Mouse (Mus musculus): ENCODE measurements around the gene Mycbp2. TPM values are rescaled to one million over a fixed set of nuclear protein-coding genes. Genes with fewer than 3 reads are reported as not detected.

Gene Mycbp2
- polyA plus RNA-seq, 1 experiment from 2014 or later = 60.0 TPM

DNA sequence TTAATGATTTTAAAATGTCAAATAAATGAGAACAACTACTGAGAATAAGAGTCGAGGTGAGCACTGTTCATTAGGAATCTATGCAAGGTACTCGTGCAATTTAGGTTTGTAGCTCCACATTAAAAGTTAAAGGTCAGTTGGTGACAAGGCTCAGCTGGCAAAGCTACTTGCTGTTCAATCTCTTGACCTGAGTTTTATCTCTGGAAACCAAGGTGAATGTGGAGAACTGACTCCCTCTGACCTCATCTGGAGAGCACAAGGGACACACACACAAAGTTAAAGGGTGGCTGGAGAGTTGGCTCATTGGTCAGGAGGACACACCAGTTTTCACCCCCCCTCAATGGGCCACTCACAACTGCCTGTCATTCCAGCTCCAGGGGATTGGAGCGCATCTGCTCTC is 245.4 kb downstream of the Mycbp2 start:
- H3K36me3 ChIP-seq (ENCODE audit: control insufficient read depth, insufficient read depth, low read length) = no peaks in the 10 kb centered on the region
- H3K9ac ChIP-seq (ENCODE audit: low read depth, low read length) = no peak overlapping the region
- WGBS = 79% methylated on average over 3 of the region's 3 CpGs
- no peak overlapping the region for H3K27ac ChIP-seq (ENCODE audit: low read depth, low read length)
- H3K4me2 ChIP-seq (ENCODE audit: low read length) = no peak overlapping the region
- no peaks in the 10 kb centered on the region for H3K9me3 ChIP-seq (ENCODE audit: control insufficient read depth, low read length)
- peaks cover 15% of the 10 kb centered on the region for H3K4me1 ChIP-seq (ENCODE audit: control insufficient read depth, insufficient read depth, low read depth, low read length)
- H3K27me3 ChIP-seq (replicated peaks; ENCODE audit: control insufficient read depth, insufficient read depth, low read length) = no peaks in the 10 kb centered on the region
- ATAC-seq = no peak
- H3K4me3 ChIP-seq (ENCODE audit: low read length) = no peak overlapping the region

DNA sequence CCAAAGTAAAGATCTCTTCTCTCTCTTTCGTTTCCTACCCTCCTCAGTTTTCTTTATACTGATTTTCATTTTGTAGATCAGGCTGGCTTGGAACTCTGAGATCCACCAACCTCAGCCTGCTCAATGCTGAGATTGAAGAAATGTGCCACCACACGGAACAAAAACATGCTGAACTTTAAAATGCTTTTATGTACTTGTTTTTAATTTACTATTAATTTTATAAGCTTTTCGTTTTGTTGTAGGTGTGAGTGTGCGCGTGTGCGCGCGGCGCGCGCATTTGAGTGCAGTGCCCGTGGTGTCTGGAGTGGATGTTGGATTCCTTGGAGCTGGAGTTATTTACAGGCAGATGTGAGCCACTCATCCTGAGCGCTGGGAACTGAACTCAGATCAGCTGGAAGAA is 246.3 kb downstream of the Mycbp2 start:
- Histone ChIP-seq H3K9ac (ENCODE audit: low read depth, low read length) (no peak overlapping the region), H3K27ac (ENCODE audit: low read depth, low read length) (no peak overlapping the region), H3K36me3 (ENCODE audit: control insufficient read depth, insufficient read depth, low read length) (no peaks in the 10 kb centered on the region), H3K4me3 (ENCODE audit: low read length) (no peak overlapping the region), H3K4me1 (ENCODE audit: control insufficient read depth, insufficient read depth, low read depth, low read length) (peaks cover 18% of the 10 kb centered on the region), H3K27me3 (replicated peaks; ENCODE audit: control insufficient read depth, insufficient read depth, low read length) (no peaks in the 10 kb centered on the region), H3K9me3 (ENCODE audit: control insufficient read depth, low read length) (no peaks in the 10 kb centered on the region), H3K4me2 (ENCODE audit: low read length) (no peak overlapping the region; the same call in 1 of the 2 replicates)
- no peak for ATAC-seq
- 84% methylated on average over 13 of the region's 13 CpGs for WGBS

DNA sequence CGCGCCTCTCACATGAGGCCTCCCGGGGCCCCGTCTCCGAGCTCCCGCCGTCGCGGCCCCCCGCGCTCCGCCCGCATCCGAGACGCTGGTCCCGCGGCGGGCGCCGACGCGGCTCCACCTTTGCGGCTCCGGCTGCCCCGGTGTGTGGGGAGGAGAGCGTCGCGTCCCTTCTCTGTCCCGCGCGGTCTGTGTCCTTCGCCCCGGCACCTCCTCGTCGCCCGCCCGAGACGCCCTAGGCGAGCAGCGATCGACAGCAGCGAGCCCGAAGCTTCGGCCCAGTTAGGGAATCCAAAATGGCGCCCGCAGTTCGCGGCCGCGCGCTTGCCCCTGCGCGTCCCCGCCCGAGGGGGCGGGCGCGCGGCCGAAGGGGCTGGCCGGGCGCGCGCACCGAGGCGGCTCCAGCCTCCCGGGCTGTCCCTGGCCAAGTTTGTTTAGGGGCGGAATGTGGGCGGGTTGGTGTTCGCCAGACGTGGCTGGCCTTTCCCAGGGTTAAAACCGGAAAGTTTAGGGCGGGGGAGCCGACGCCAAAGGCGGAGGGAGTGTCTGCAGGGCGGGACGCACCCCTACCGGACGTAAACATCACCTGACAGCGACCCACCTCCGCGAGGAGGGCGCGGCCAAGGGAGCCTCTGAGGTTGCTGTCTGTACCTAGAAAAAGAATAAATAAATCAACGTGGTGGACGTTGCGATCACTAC is 247.2 kb downstream of the Mycbp2 start, which contains the start of gene Fbxl3:
TSS of gene Fbxl3 (minus strand) at position 329 of the 696 bp plus-strand sequence.
- peak; percentile 87 for ATAC-seq
- Histone ChIP-seq H3K4me2 (ENCODE audit: low read length) (peak within 1 kb of the TSS; percentile 81), H3K4me1 (ENCODE audit: control insufficient read depth, insufficient read depth, low read depth, low read length) (peaks cover 18% of the 10 kb centered on the region), H3K9me3 (ENCODE audit: control insufficient read depth, low read length) (no peaks in the 10 kb centered on the region), H3K9ac (ENCODE audit: low read depth, low read length) (peak within 1 kb of the TSS; percentile 88), H3K4me3 (ENCODE audit: low read length) (peak within 1 kb of the TSS; percentile 79), H3K36me3 (ENCODE audit: control insufficient read depth, insufficient read depth, low read length) (peaks cover 3% of the 10 kb centered on the region; the same call in 1 of the 2 replicates), H3K27ac (ENCODE audit: low read depth, low read length) (peak within 1 kb of the TSS; percentile 97), H3K27me3 (replicated peaks; ENCODE audit: control insufficient read depth, insufficient read depth, low read length) (no peaks in the 10 kb centered on the region)
- under 1% methylated on average over 83 of the region's 88 CpGs for WGBS

DNA sequence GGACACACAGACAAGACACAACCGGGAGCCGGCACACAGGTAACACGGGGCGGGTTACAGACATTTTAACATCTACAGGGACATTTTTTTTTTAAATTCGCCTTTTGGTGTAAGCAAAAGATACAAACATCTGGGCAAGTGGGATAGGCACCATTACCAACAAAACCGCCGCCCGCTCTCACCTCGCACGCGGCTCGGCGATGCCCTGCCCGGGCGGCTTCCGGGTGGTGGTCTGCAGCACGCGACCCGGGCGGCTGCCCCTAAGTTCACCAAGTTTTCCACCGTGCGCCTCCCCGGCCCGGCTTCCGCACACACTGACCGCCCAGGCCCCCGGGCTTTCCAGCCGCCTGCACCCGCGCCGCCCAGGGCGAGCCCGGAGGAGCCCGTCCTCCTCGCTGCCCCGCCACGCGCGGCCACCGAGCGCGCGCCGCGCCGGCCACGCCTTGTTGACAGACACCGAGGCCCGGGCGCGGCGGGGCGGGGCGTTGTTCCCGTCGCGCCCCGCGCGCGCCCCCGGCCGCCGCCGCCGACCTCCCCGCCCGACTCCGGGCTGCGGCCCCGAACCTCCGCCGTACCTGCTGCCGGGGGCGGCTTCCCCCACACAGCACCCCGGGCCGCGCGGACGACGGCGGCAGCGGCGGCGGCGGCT is 247.9 kb downstream of the Mycbp2 start:
- Histone ChIP-seq H3K27ac (ENCODE audit: low read depth, low read length) (peak overlapping the region; percentile 97), H3K9me3 (ENCODE audit: control insufficient read depth, low read length) (no peaks in the 10 kb centered on the region), H3K4me1 (ENCODE audit: control insufficient read depth, insufficient read depth, low read depth, low read length) (peaks cover 20% of the 10 kb centered on the region), H3K27me3 (replicated peaks; ENCODE audit: control insufficient read depth, insufficient read depth, low read length) (no peaks in the 10 kb centered on the region), H3K9ac (ENCODE audit: low read depth, low read length) (peak overlapping the region; percentile 88), H3K36me3 (ENCODE audit: control insufficient read depth, insufficient read depth, low read length) (peaks cover 3% of the 10 kb centered on the region; the same call in 1 of the 2 replicates), H3K4me2 (ENCODE audit: low read length) (peak overlapping the region; percentile 81), H3K4me3 (ENCODE audit: low read length) (peak overlapping the region; percentile 79)
- under 1% methylated on average over 61 of the region's 86 CpGs for WGBS
- peak; percentile 86 for ATAC-seq

DNA sequence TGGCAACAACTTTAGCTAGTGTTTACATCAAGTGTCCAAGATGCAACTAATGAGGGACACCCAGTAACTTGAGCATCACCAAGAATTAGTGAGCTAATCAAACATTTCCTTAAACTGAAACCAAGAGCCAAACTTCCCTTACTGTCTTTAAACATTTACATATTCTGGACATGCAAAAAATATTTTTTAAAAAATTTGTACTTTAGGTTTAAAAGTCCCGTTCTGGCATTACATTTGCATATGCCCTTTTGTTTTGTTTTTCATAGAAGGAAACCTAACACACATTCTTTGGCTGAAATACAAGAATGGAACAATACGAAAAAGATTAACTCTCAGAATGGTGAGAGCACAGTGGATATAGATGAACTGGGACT is 248.4 kb downstream of the Mycbp2 start:
- no peaks in the 10 kb centered on the region for H3K9me3 ChIP-seq (ENCODE audit: control insufficient read depth, low read length)
- 0% methylated on average over 2 of the region's 2 CpGs for WGBS
- H3K9ac ChIP-seq (ENCODE audit: low read depth, low read length) = peak overlapping the region; percentile 88
- H3K27ac ChIP-seq (ENCODE audit: low read depth, low read length) = no peak overlapping the region; the same call in 1 of the 2 replicates
- peaks cover 3% of the 10 kb centered on the region; the same call in 1 of the 2 replicates for H3K36me3 ChIP-seq (ENCODE audit: control insufficient read depth, insufficient read depth, low read length)
- peaks cover 21% of the 10 kb centered on the region for H3K4me1 ChIP-seq (ENCODE audit: control insufficient read depth, insufficient read depth, low read depth, low read length)
- no peak for ATAC-seq
- peak overlapping the region; percentile 81 for H3K4me2 ChIP-seq (ENCODE audit: low read length)
- peak overlapping the region; percentile 79 for H3K4me3 ChIP-seq (ENCODE audit: low read length)
- H3K27me3 ChIP-seq (replicated peaks; ENCODE audit: control insufficient read depth, insufficient read depth, low read length) = no peaks in the 10 kb centered on the region

DNA sequence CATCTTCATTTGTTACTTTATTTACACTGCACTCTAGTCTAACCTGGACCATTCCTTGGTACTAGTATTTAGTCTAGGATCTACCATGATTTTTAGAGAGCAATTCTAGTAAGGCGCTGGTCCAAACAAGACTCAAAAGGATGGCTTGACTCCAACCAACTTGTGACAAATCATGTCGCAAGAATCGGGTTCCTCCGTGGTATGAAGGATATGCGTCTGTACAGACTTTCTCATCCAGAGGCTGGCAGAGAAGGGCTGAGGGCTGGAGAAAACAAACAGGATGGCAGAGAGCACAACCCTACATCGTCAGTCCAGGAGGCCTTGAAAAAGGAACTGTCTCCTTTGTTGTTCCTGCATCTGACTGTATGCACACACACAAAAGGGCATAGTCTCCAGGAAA is 250.0 kb downstream of the Mycbp2 start:
- H3K27ac ChIP-seq (ENCODE audit: low read depth, low read length) = no peak overlapping the region
- no peak overlapping the region for H3K9ac ChIP-seq (ENCODE audit: low read depth, low read length)
- 0 out of 2 replicates have a peak overlapping the region, but pooled peaks have one; percentile 14 for H3K4me2 ChIP-seq (ENCODE audit: low read length)
- H3K27me3 ChIP-seq (replicated peaks; ENCODE audit: control insufficient read depth, insufficient read depth, low read length) = no peaks in the 10 kb centered on the region
- WGBS = 69% methylated on average over 6 of the region's 6 CpGs
- no peak overlapping the region for H3K4me3 ChIP-seq (ENCODE audit: low read length)
- H3K4me1 ChIP-seq (ENCODE audit: control insufficient read depth, insufficient read depth, low read depth, low read length) = peaks cover 21% of the 10 kb centered on the region
- peaks cover 3% of the 10 kb centered on the region; the same call in 1 of the 2 replicates for H3K36me3 ChIP-seq (ENCODE audit: control insufficient read depth, insufficient read depth, low read length)
- no peak for ATAC-seq
- no peaks in the 10 kb centered on the region for H3K9me3 ChIP-seq (ENCODE audit: control insufficient read depth, low read length)

DNA sequence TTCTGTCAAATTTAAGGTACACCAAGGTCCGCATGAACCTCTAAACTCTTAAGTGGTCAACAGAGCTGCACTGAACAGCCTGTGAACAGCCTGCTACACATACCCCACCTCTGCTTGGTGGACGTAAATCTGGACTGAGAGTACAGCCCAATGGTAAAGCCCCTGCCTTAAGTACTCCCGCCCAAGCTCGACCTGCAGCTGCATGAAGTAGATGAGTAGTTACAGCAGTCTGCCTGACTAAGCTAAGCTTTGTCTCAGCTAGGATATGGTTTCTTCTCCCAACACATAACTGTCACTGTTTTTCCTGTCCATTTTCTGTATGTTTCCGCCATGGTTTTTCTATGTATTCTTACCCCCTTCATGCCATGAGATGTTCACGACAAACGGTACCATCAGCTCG is 250.8 kb downstream of the Mycbp2 start:
- H3K4me2 ChIP-seq (ENCODE audit: low read length) = no peak overlapping the region
- H3K36me3 ChIP-seq (ENCODE audit: control insufficient read depth, insufficient read depth, low read length) = peaks cover 3% of the 10 kb centered on the region; the same call in 1 of the 2 replicates
- WGBS = 91% methylated on average over 8 of the region's 8 CpGs
- H3K9ac ChIP-seq (ENCODE audit: low read depth, low read length) = no peak overlapping the region
- no peak overlapping the region for H3K27ac ChIP-seq (ENCODE audit: low read depth, low read length)
- peaks cover 21% of the 10 kb centered on the region for H3K4me1 ChIP-seq (ENCODE audit: control insufficient read depth, insufficient read depth, low read depth, low read length)
- H3K27me3 ChIP-seq (replicated peaks; ENCODE audit: control insufficient read depth, insufficient read depth, low read length) = no peaks in the 10 kb centered on the region
- no peak for ATAC-seq
- no peaks in the 10 kb centered on the region for H3K9me3 ChIP-seq (ENCODE audit: control insufficient read depth, low read length)
- no peak overlapping the region for H3K4me3 ChIP-seq (ENCODE audit: low read length)

DNA sequence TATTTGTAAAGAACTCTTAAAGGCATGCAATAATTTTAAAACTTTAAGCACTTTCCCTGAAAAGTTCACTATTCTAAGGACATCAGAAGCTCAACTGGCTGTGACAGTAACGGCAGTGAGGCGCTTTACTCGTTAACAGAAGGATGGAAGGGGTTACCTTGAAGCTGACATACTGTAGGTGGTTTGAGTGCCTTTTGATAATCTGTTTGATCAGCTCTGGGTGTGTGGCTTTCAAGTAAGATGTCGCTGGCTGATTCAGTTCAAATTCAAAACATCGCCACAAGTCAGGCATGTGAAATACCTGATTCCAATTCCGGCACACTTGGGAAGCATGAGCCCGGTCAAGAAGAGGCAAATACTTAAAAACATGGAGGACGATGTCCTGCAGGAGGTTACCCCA is 251.6 kb downstream of the Mycbp2 start:
- no peak overlapping the region for H3K9ac ChIP-seq (ENCODE audit: low read depth, low read length)
- no peak for ATAC-seq
- no peak overlapping the region for H3K4me3 ChIP-seq (ENCODE audit: low read length)
- no peaks in the 10 kb centered on the region for H3K9me3 ChIP-seq (ENCODE audit: control insufficient read depth, low read length)
- H3K4me2 ChIP-seq (ENCODE audit: low read length) = no peak overlapping the region
- H3K4me1 ChIP-seq (ENCODE audit: control insufficient read depth, insufficient read depth, low read depth, low read length) = peaks cover 21% of the 10 kb centered on the region
- no peaks in the 10 kb centered on the region for H3K27me3 ChIP-seq (replicated peaks; ENCODE audit: control insufficient read depth, insufficient read depth, low read length)
- no peak overlapping the region for H3K27ac ChIP-seq (ENCODE audit: low read depth, low read length)
- 89% methylated on average over 8 of the region's 8 CpGs for WGBS
- peaks cover 3% of the 10 kb centered on the region; the same call in 1 of the 2 replicates for H3K36me3 ChIP-seq (ENCODE audit: control insufficient read depth, insufficient read depth, low read length)

DNA sequence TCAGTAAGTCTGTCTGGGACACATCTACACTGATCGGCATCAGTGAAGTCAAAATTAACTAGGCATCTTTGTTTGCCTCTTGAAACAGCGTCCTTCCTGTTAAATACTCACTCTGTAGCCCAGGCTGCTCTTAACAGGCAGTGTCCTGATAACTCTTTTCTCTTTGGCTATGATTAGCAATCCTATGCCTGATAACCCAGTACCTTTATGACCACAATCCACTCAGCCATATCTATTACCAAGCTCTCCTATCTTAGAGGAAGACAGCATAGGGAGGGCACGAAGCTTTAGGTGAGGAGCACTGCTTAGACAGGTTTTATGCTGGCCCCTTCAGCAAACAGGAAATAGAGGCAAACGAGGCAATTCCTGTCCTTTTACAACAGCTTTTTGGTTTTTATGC is 252.9 kb downstream of the Mycbp2 start:
- 86% methylated on average over 4 of the region's 4 CpGs for WGBS
- H3K9ac ChIP-seq (ENCODE audit: low read depth, low read length) = no peak overlapping the region
- no peak for ATAC-seq

More for the DNA sequence above, 252.9 kb downstream of the Mycbp2 start:
- Histone ChIP-seq H3K27me3 (replicated peaks; ENCODE audit: control insufficient read depth, insufficient read depth, low read length) (no peaks in the 10 kb centered on the region), H3K4me3 (ENCODE audit: low read length) (no peak overlapping the region), H3K36me3 (ENCODE audit: control insufficient read depth, insufficient read depth, low read length) (peaks cover 6% of the 10 kb centered on the region), H3K27ac (ENCODE audit: low read depth, low read length) (no peak overlapping the region), H3K4me2 (ENCODE audit: low read length) (no peak overlapping the region), H3K4me1 (ENCODE audit: control insufficient read depth, insufficient read depth, low read depth, low read length) (peaks cover 21% of the 10 kb centered on the region), H3K9me3 (ENCODE audit: control insufficient read depth, low read length) (no peaks in the 10 kb centered on the region)
